Mouse (Mus musculus): ENCODE measurements around the gene Abcd4.

The Abcd4 gene

DNA sequence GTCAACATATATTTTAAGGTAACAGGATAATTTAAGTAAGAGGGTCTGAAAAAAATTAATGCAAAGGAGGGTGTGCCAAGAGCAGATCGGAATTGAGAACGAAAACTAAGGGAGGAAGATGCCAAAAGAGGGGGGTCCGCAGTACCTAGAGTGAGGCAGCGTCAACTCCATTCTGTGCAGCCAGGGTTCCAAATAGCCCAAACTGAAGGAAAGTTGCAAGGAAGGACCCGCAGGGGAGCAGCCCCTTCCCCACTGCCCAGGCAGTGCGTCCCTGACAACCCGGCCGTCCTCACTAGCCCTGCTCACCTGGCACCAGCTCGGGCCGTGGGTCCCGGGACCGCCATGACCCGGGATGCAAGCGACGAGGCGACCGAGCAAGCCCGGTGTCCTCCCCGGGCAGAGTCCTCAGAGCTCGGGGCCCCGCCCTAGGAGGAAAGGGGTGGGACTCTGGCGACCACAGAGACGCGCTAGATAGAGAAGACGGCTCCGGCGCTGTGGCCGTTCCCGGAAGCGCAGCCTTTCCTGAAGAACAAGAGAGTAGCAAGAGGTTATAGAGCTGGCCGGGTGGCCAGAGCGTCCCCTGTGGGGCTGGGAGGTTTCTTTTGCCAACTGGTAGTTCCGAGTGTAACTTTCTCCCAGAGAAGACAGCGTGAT is at the start of gene Abcd4:
Gene Abcd4 (minus strand): TSS at position 437 of the 654 bp plus-strand sequence.
- DNase-seq (ENCODE audit: low spot score in 2 of 2), result peak; percentile 80 to 94

DNA sequence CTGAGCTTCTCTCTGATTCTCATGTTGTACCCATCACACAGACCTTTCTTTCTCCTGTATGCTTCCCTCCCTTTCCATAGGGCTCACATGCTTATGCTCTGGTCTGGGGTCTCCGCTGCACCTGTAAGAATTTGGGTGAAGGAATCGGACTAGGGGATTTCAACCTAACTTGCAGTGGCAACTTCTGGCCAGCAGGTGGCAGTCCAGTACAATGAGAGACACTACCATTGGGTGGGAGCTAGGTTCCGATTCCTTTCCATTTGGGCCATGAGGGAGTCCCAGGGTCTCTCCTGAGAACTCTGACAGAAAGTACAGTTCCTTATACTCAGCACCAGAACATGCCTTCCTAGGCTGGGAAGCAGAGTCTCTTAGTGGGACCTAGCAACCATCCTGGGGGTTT is 36.7 kb upstream of the Abcd4 start:
- peak; percentile 57 to 76 for DNase-seq (ENCODE audit: low spot score in 2 of 2)

DNA sequence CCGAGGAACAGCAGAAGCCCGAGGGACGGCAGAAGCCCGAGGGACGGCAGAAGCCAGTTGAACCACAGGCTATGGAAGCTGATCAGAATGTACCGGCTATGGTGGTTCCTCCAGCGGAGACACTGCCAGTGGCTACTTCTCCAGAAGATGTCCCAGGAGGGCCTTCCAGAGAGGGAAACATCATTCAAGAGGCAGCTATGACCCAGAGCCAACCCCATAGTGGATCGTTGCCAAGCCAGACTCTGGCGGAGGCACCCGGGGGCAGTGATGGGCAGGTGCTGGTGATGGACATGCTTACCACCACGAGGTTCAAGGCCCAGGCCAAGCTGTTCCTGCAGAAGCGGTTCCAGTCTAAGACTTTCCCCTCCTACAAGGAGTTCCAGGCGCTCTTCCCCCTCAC is 33.0 kb upstream of the Abcd4 start:
- DNase-seq (ENCODE audit: low spot score in 2 of 2), result no peak

DNA sequence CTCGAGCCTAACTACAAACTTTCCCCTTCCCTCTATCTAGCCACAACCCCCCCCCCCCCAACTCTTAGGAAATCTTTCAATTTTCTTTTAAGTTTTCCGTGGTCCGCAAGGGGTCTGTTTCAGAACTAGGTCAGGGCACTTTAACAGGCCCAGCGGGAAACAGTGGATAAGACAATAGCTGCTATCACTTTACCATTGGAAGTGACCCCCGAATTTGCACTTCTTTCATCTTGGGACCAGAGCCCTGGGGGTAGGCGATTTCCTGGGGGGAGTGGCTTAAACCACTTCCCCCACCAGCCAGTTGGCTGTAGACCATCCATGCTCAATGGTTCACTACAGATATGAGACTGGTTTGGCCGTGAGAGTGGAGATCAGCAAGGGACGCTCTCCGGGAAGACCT is 23.4 kb upstream of the Abcd4 start, which contains the start of gene Vrtn:
Gene Vrtn (plus strand): TSS at position 366 of the 400 bp plus-strand sequence.
- no peak for DNase-seq (ENCODE audit: low spot score in 2 of 2)

DNA sequence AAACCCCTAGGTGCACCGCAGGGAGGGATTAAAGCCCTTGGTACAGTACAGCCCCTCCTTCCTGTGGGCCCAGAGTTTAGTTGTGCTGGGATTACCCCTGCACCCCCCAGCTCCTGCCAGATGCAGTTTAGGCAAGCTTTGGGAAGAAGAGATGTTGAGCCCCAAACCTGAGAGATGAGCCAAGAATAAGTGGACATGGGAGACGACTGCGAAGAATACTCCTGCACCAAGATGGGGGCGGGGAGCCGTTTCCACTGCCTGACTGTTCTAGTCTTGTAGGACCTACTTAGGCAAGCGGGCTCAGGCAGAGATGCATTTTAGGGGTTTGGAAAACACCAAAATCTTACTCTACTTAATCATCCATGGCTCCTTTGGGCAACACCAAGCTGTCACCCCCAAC is 23.0 kb upstream of the Abcd4 start:
- no peak for DNase-seq (ENCODE audit: low spot score in 2 of 2)

DNA sequence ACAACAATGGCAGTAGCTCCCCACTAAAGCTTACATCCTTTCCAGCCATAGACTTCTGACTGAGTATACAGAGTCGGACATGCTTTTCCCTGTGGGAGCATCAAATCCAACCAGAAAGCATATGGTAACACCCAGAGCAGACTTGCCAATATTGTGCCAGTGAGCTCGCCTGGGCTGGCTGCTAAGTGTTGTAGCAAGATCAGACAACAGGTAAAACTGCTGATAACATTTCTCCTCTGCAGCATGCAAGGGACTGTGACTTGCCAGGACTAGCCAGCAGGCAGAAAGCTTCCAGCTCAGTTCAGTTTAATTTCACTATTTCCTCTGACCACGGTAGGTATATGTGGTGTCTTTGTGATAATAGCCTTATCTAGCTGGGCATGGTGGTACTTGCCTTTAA is 14.7 kb upstream of the Abcd4 start:
- no peak for DNase-seq (ENCODE audit: low spot score in 2 of 2)

DNA sequence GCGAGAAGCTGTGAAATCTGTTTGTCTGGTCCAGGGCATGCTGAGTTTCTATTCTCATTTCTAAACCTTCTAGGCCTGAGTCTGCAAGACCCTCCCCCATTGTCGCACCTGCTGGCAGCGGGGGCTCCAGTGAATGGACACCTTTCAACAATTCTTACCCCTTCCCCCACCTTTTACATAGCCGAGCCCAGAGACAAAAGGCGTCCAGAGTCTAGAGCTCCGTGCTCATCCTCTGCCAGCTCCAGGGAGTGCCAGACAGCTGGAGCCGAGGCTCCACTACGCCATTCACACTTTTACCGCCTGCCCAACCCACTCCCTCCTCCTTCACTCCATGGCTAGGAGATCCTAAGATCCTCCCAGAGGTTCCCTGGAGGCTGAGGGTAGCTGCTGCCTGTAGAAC is 7.9 kb upstream of the Abcd4 start:
- no peak for DNase-seq (ENCODE audit: low spot score in 2 of 2)

DNA sequence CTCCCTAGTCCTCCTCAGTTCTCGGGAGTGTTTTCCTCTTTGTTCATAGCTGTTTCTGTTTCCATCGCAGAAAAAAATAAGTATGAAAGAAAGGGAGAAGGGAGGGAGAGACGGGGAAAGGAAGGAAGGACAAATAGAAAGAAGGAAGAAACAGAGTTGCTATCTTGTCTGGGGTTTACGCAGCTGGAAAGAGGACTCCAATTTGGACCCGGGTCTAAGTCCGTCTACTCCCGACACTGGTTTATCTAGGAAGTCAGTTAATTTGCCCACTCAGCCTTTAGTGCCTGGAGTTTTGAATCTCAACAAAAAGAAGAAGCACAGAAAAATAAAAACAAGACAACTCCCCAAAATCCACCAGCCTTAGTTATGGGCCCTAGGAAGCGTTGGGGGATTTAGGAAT is 7.4 kb upstream of the Abcd4 start:
- no peak for DNase-seq (ENCODE audit: low spot score in 2 of 2)

DNA sequence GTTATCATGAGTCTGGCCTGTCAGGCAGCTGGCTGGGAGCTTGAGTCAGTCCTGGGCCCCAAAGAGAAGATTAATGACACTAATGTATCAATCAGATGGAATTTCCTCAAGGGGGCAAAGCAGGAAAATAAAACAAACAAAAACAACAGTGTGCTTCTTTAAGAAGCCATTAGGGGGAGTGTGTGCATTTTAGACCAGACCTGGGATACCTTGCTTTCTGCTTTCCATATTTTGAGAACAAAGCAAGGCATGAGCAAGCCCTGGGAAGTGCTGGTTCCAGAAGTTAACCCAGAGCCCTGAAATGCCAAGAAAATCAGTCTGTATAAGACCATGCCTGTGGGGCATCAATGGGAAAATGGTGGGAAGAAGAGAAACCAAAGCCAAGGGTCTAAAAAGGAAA is 3.8 kb upstream of the Abcd4 start:
- no peak for DNase-seq (ENCODE audit: low spot score in 2 of 2)

DNA sequence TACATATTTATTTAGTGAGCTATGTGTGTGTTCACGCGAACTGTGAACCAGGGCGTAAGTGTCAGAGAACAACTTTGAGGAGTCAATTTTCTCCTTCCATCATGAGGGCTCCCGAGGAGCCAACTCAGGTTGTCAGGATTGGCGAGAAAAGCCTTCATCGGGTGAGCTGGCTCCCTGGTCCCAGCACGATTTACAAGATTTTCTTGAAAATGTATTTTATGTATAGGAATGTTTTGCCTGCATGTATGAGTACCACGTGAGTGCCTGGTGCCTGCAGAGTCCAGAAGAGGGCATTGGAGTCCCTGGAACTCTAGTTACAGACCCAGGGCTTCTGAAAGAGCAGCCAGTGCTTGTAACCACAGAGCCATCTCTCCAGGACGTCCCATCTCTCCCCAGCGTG is 450 bp upstream of the Abcd4 start:
- DNase-seq (ENCODE audit: low spot score in 2 of 2), result peak in 1 of 2 experiments; percentile 27

DNA sequence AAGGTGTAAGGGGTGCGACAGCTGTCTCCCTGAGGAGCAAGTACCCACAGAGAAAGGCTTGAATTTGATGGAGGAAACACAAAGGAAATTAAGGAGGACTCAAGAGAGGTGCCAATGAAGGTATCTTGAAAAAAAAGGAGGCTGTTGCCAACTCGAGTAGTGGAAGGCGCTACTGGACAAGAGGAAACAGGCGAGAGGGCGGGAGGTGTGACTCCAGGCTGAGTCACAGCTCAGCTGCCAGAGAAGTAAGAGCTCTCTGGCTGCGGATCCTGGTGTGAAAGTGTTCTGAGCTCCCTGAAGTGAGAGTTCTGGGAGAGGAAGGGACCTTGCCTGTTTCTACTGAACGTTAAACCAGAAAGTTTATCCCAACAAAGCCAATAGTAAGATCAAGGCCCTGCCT is 2.7 kb downstream of the Abcd4 start:
- no peak for DNase-seq (ENCODE audit: low spot score in 2 of 2)

DNA sequence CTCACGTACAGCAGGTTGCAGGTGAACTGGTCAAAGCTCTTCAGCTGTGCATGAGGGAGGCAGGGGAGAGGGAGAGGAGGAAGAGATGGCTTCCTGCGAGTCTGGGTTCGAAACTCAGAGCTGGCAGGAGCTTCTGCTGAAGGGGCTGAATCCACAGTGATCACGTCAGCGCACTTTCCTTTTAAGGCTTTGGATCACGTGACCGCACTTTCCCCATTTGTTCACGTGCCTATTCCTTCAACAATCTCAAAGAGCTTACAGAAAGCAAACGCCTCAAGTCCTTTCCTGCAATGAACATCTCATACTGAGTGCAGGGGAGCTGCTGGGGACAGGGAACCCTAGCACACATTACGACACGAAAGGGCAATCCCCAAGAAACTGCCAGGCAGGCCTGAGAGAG is 3.2 kb downstream of the Abcd4 start:
- DNase-seq (ENCODE audit: low spot score in 2 of 2), result no peak

DNA sequence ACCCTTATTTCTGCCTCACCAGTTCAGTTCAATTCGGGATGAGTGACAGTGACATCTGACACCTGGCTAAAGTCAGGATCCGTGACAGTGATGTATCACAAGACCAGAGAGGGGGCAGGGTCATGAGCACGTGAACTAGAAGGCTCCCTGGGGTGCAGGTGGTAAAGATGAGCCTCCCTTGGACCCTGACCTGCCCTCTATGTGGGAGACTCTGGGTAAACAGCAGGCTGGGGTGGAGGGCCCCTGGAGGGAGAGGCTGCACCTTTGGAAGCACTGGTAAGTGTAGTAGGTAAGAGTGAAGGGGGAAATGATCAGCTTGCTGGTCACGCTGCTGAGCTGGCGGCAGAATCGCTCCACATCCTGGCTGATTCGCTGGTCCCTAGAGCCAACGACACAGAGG is 4.7 kb downstream of the Abcd4 start:
- no peak for DNase-seq (ENCODE audit: low spot score in 2 of 2)

DNA sequence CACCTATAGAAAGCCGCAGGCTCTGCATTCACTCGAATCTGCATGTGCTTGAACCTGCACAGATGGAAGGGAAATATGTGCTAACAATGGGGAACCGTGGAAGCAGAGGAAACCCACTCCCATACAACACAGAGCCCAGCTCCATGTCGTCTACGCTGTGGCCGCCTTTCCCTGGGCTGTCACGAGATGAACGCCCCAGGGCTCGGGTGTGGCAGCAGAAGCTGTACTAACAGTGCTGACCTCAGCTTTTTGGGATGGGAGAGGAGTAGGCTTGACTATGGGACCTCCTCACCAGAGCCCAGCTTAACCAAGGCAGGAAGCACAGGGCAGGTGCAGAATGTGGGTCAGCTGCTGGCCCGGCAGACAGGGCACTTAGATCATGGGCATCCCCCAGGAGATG is 5.5 kb downstream of the Abcd4 start:
- DNase-seq (ENCODE audit: low spot score in 2 of 2), result no peak

DNA sequence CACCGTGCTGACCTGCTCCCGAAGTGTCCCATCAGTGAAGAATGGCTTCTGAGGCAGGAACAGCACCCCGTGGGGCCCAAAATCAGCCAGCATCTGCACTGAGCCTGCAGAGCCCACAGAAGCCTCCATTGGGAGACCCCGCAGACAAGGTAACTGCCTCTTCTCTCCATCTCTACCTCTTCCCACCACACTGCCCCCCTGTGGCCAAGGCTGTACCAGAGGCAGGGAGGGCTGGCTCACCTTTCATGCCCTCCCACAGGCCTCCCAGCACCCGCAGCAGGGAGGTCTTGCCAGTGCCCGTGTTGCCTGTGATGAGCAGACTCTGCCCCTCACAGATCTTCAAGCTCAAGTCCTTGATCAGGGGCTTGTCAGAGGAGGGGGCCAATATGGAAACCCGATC is 11.4 kb downstream of the Abcd4 start:
- peak in 1 of 2 experiments; percentile 64 for DNase-seq (ENCODE audit: low spot score in 2 of 2)

DNA sequence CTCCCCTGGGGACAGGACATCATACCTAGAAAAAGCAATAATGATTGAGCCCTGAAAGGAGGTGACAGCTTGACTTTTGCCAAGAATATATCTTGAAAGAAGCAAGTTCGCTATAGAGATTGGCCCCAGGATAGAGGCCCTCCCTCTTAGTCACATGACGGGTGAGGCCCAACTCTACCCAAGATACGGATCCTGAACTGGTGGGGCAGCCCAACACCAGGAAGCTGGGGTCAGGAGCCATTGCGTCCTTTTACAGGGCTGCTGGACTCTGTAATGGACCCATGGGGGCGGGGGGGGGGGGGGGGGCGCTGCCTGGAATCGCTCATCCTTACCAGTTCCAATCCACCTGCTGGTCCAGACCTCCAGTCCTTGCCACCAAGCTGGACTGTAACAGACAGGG is 13.2 kb downstream of the Abcd4 start:
- no peak for DNase-seq (ENCODE audit: low spot score in 2 of 2)

DNA sequence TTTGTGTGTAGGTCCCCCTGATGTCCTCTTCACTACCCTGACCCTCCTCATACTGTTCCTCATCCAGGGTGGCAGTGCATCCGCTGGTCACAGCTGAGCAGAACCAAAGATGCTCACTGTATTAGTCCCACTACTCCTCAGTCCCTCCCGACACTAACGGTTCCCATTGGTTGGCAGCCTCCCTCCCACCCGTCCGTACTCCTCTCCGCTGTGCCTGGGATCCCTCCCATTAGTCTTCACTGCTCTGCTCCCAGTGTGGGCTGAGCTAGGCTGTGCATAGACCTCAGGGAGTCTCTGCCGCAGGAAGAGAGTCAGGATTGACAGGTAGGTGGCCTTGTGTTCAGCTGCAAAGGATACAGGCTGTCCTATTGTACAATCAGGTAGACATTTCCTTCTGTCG is 18.9 kb downstream of the Abcd4 start:
- DNase-seq (ENCODE audit: low spot score in 2 of 2), result no peak

DNA sequence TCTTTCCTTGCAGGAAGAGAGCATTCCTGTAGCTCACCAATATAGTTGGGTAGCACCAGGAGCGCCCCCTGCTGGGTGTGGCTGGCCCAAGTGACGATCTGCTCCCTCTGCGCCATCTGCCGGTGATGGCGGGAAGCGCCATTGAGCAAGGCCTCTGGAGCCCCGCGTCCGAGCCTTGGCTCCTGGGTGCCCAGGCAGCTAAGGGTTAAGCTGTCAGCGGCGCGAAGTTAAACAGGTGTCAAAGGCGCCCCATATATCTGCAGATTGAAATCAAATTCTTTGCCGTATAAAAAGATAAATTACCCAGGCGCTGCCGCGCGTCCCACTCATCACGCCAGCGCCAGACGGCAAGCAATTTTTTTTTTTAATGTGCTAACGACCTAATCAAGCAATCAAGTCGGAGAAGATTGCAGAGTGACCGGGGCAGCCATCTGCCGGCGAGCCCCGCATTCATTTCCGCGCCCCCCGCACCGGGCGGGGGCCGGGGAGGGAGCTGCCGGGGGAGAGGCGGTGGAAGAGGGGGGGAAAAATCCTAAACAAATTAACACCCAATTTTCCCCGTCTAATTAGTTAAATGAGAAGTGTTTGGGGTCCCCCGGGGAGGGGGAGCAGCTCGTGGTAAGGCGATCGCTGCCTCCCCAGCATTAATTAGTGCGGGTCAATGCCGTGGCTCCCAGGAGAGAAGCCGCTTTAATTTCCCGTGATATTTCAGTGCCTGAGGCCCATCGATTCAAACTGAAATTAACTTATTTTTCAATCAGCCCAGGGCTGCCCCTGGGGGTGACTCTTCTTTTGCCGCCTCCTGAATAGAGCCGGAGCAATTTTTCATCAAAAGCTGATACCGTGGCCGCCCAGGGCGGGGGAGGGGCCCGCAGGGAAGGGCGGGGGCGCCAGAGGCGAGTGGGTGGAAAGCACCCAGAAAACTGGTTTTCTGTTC is 27.1 kb downstream of the Abcd4 start:
- peak; percentile 92 to 95 for DNase-seq (ENCODE audit: low spot score in 2 of 2)

DNA sequence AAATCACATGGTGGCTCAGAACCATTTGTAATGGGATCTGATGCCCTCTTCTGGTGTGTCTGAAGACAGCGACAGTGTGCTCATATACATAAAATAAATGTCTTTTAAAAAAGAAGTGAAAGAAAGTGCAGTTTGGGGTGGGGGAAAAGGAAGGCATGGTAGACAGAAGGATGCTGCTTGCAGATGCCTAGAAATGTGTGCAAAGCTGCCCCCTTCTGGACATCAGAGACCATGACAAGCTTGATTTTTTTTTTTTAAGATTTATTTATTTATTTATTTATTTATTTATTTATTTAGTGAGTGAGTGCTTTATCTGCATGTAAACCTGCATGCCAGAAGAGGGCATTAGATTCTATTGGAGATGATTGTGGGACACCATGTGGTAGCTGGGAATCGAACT is 35.9 kb downstream of the Abcd4 start:
- DNase-seq (ENCODE audit: low spot score in 2 of 2), result no peak

DNA sequence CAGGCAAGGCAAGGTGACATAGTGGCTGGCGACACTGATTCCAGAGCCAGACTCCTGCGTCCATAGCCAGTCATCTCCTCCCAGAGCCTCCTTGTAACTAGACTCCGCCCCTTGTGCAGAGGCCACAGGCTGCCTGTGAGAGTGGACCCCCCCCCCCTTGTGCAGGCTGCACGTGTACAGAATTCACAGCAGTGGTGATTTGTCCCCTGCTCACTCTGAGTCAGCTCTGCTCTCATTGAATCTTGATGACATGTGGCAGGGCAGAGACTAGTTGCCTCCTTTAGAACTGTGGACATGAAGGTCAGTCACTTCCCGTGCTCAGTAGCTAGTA is 38.8 kb downstream of the Abcd4 start:
- DNase-seq (ENCODE audit: low spot score in 2 of 2), result no peak

DNA sequence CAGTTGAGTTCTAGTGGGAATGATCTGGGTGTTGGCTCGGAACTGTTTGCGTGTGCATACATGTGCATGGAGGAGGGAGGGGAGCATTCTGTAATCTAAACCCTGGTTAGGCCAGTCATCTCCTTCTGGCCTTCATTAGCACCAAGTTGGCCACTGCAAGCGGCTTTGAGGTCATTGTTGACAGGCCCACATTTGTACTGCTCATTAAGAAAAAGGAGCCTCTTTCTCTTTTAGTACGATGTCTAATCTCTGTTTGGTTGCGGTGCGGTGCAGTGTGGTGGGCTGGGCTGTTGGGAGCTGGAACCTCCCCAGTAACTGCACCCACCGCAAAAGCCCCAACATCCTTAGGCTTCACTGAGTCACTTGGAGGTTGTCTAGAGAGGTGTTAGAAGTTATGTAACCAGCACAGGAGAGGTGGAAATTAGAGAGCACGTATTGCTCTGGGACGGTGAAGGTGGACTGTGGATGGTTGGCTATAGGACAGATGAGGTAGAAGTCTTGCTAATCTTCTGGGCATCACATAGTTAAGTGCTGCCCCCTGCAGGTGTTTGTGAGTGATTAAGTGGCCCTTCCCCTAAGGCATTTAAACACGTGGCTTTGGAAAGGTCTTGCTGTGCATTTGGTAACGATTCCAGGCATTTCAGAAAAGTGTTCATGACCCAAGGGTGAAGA is 39.3 kb downstream of the Abcd4 start:
- DNase-seq (ENCODE audit: low spot score in 2 of 2), result no peak

DNA sequence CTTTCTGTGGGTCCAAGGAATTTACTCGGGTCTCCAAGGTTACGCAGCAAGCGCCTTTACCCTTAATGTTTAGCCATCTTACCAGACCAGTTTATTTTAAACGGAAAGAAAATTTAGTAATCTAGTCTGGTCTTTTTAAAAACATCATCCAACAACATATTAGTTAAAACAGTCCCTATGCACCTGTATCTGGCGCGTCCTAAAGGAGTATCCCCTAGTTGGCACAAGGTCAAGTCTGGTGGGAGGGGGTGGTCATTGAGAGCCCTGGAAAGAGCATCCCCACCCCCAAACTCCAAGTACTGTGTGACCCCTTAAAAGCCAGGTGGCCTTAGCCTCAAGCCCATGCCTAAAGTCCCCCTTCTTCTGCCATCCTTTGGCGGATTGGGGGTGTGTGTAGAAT is 44.1 kb downstream of the Abcd4 start:
- DNase-seq (ENCODE audit: low spot score in 2 of 2), result no peak

DNA sequence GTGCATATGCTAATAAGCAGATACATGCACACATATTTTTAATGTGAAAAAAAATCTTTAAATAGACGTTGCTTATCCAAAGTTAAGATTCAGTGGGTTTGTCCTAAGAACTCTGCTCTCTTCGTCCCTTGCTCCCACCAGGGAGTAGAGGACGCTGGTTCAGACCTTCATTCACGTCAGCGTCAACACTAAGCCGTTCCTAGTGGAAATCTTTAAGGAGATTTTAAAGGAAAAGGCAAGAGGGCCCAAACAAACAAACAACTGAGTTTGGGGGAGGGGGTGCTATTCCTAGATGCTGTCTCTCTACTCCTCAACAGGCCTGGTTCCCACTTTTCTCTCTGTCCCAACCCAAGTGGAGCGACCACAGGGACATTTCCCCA is 44.9 kb downstream of the Abcd4 start:
- DNase-seq (ENCODE audit: low spot score in 2 of 2), result no peak

All from spleen, postnatal 10 days (tissue).